Mouse (Mus musculus): Measurements from ENCODE around the gene Icos. TPM values are rescaled to one million over a fixed set of nuclear protein-coding genes. Genes with fewer than 3 reads are reported as not detected.

Icos gene
- polyA plus RNA-seq, 1 experiment from 2014 or later = 0.38 TPM

- no peak for DNase-seq (ENCODE audit: low spot score)
- no peaks in the 10 kb centered on the region for H3K4me1 ChIP-seq (ENCODE audit: control insufficient read depth, insufficient read depth, low read length)
- no peak for ATAC-seq (ENCODE audit: insufficient read depth, low FRiP score, low TSS enrichment)
- H3K36me3 ChIP-seq (ENCODE audit: control insufficient read depth, insufficient read depth, low read length) = no peaks in the 10 kb centered on the region
- H3K9ac ChIP-seq (ENCODE audit: low read length) = no peak overlapping the region
- no peak overlapping the region for H3K4me3 ChIP-seq (ENCODE audit: low read depth, low read length)
- no peaks in the 10 kb centered on the region for H3K9me3 ChIP-seq (ENCODE audit: control insufficient read depth, low read length)
- H3K27me3 ChIP-seq (ENCODE audit: control insufficient read depth, insufficient read depth, low read length) = no peaks in the 10 kb centered on the region
- WGBS = 94% methylated on average over 5 of the region's 5 CpGs
- H3K4me2 ChIP-seq (ENCODE audit: low read depth) = no peak overlapping the region
- no peak overlapping the region for H3K27ac ChIP-seq (ENCODE audit: low read depth, low read length)
Observed at GRCm38 (mm10) chr1:60941056-60942048, 36.4 kb upstream of the Icos start.

GRCm38 (mm10) chr1:60942921-60943320 is 34.8 kb upstream of the Icos start:
- Histone ChIP-seq H3K27ac (ENCODE audit: low read depth, low read length) (no peak overlapping the region), H3K9ac (ENCODE audit: low read length) (no peak overlapping the region), H3K36me3 (ENCODE audit: control insufficient read depth, insufficient read depth, low read length) (no peaks in the 10 kb centered on the region), H3K9me3 (ENCODE audit: control insufficient read depth, low read length) (no peaks in the 10 kb centered on the region), H3K4me2 (ENCODE audit: low read depth) (no peak overlapping the region), H3K27me3 (ENCODE audit: control insufficient read depth, insufficient read depth, low read length) (no peaks in the 10 kb centered on the region), H3K4me3 (ENCODE audit: low read depth, low read length) (no peak overlapping the region), H3K4me1 (ENCODE audit: control insufficient read depth, insufficient read depth, low read length) (no peaks in the 10 kb centered on the region)
- DNase-seq (ENCODE audit: low spot score) (no peak), ATAC-seq (ENCODE audit: insufficient read depth, low FRiP score, low TSS enrichment) (no peak)
- WGBS = 88% methylated on average over 2 of the region's 2 CpGs

- Histone ChIP-seq H3K4me2 (ENCODE audit: low read depth) (no peak overlapping the region), H3K4me1 (ENCODE audit: control insufficient read depth, insufficient read depth, low read length) (no peaks in the 10 kb centered on the region), H3K9ac (ENCODE audit: low read length) (no peak overlapping the region), H3K4me3 (ENCODE audit: low read depth, low read length) (no peak overlapping the region), H3K27me3 (ENCODE audit: control insufficient read depth, insufficient read depth, low read length) (no peaks in the 10 kb centered on the region), H3K27ac (ENCODE audit: low read depth, low read length) (no peak overlapping the region), H3K36me3 (ENCODE audit: control insufficient read depth, insufficient read depth, low read length) (no peaks in the 10 kb centered on the region), H3K9me3 (ENCODE audit: control insufficient read depth, low read length) (no peaks in the 10 kb centered on the region)
- 86% methylated on average over 8 of the region's 8 CpGs for WGBS
- DNase-seq (ENCODE audit: low spot score) (no peak), ATAC-seq (ENCODE audit: insufficient read depth, low FRiP score, low TSS enrichment) (no peak)
Observed at GRCm38 (mm10) chr1:60945633-60946401, 31.9 kb upstream of the Icos start.

GRCm38 (mm10) chr1:60948112-60948511 is 29.6 kb upstream of the Icos start:
- Histone ChIP-seq H3K9ac (ENCODE audit: low read length) (no peak overlapping the region), H3K9me3 (ENCODE audit: control insufficient read depth, low read length) (no peaks in the 10 kb centered on the region), H3K27me3 (ENCODE audit: control insufficient read depth, insufficient read depth, low read length) (no peaks in the 10 kb centered on the region), H3K4me1 (ENCODE audit: control insufficient read depth, insufficient read depth, low read length) (no peaks in the 10 kb centered on the region), H3K36me3 (ENCODE audit: control insufficient read depth, insufficient read depth, low read length) (no peaks in the 10 kb centered on the region), H3K4me2 (ENCODE audit: low read depth) (no peak overlapping the region), H3K27ac (ENCODE audit: low read depth, low read length) (no peak overlapping the region), H3K4me3 (ENCODE audit: low read depth, low read length) (no peak overlapping the region)
- no peak for ATAC-seq (ENCODE audit: insufficient read depth, low FRiP score, low TSS enrichment)
- 89% methylated on average over 6 of the region's 6 CpGs for WGBS
- no peak for DNase-seq (ENCODE audit: low spot score)

- H3K27ac ChIP-seq (ENCODE audit: low read depth, low read length) = no peak overlapping the region
- H3K9me3 ChIP-seq (ENCODE audit: control insufficient read depth, low read length) = no peaks in the 10 kb centered on the region
- H3K9ac ChIP-seq (ENCODE audit: low read length) = no peak overlapping the region
- H3K4me1 ChIP-seq (ENCODE audit: control insufficient read depth, insufficient read depth, low read length) = no peaks in the 10 kb centered on the region
- H3K4me2 ChIP-seq (ENCODE audit: low read depth) = no peak overlapping the region
- DNase-seq (ENCODE audit: low spot score) = no peak
- H3K36me3 ChIP-seq (ENCODE audit: control insufficient read depth, insufficient read depth, low read length) = no peaks in the 10 kb centered on the region
- no peak for ATAC-seq (ENCODE audit: insufficient read depth, low FRiP score, low TSS enrichment)
- H3K4me3 ChIP-seq (ENCODE audit: low read depth, low read length) = no peak overlapping the region
- WGBS = 83% methylated on average over 7 of the region's 7 CpGs
- no peaks in the 10 kb centered on the region for H3K27me3 ChIP-seq (ENCODE audit: control insufficient read depth, insufficient read depth, low read length)
Observed at GRCm38 (mm10) chr1:60952958-60953357, 24.8 kb upstream of the Icos start.

- DNase-seq (ENCODE audit: low spot score) = no peak
- Histone ChIP-seq H3K4me2 (ENCODE audit: low read depth) (no peak overlapping the region), H3K27ac (ENCODE audit: low read depth, low read length) (no peak overlapping the region), H3K9me3 (ENCODE audit: control insufficient read depth, low read length) (no peaks in the 10 kb centered on the region), H3K27me3 (ENCODE audit: control insufficient read depth, insufficient read depth, low read length) (no peaks in the 10 kb centered on the region), H3K9ac (ENCODE audit: low read length) (no peak overlapping the region), H3K4me3 (ENCODE audit: low read depth, low read length) (no peak overlapping the region), H3K36me3 (ENCODE audit: control insufficient read depth, insufficient read depth, low read length) (no peaks in the 10 kb centered on the region), H3K4me1 (ENCODE audit: control insufficient read depth, insufficient read depth, low read length) (no peaks in the 10 kb centered on the region)
- WGBS = 93% methylated on average over 7 of the region's 7 CpGs
- no peak for ATAC-seq (ENCODE audit: insufficient read depth, low FRiP score, low TSS enrichment)
Observed at GRCm38 (mm10) chr1:60953686-60954085, 24.0 kb upstream of the Icos start.

GRCm38 (mm10) chr1:60954759-60955158 is 23.0 kb upstream of the Icos start:
- H3K36me3 ChIP-seq (ENCODE audit: control insufficient read depth, insufficient read depth, low read length) = no peaks in the 10 kb centered on the region
- H3K9ac ChIP-seq (ENCODE audit: low read length) = no peak overlapping the region
- no peaks in the 10 kb centered on the region for H3K4me1 ChIP-seq (ENCODE audit: control insufficient read depth, insufficient read depth, low read length)
- no peak overlapping the region for H3K4me3 ChIP-seq (ENCODE audit: low read depth, low read length)
- ATAC-seq (ENCODE audit: insufficient read depth, low FRiP score, low TSS enrichment) = no peak
- no peaks in the 10 kb centered on the region for H3K27me3 ChIP-seq (ENCODE audit: control insufficient read depth, insufficient read depth, low read length)
- no peaks in the 10 kb centered on the region for H3K9me3 ChIP-seq (ENCODE audit: control insufficient read depth, low read length)
- no peak overlapping the region for H3K4me2 ChIP-seq (ENCODE audit: low read depth)
- no peak overlapping the region for H3K27ac ChIP-seq (ENCODE audit: low read depth, low read length)
- DNase-seq (ENCODE audit: low spot score) = no peak
- 73% methylated on average over 2 of the region's 2 CpGs for WGBS

DNA sequence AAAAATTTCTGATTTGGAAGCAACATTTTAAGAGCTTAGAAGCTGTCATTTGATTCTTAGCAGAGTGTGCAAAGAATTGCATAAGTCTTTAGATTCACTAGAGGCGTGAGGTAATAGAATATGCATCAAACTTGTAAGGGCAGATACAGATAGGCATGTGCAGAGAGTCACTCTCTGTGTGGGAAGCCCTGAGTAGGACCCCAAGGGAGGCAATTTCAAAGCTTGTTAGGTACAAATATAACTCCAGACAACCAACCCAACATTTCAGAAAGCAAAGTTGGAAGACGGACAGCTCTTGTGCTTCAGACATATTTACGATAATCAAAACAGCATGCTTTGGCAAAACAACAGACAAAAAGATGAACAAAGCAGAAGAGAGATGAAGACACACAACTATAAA is 22.5 kb upstream of the Icos start:
- 92% methylated on average over 3 of the region's 3 CpGs for WGBS
- no peaks in the 10 kb centered on the region for H3K36me3 ChIP-seq (ENCODE audit: control insufficient read depth, insufficient read depth, low read length)
- no peak overlapping the region for H3K9ac ChIP-seq (ENCODE audit: low read length)
- H3K4me3 ChIP-seq (ENCODE audit: low read depth, low read length) = no peak overlapping the region
- H3K4me1 ChIP-seq (ENCODE audit: control insufficient read depth, insufficient read depth, low read length) = no peaks in the 10 kb centered on the region
- H3K4me2 ChIP-seq (ENCODE audit: low read depth) = no peak overlapping the region
- no peaks in the 10 kb centered on the region for H3K9me3 ChIP-seq (ENCODE audit: control insufficient read depth, low read length)
- DNase-seq (ENCODE audit: low spot score) (no peak), ATAC-seq (ENCODE audit: insufficient read depth, low FRiP score, low TSS enrichment) (no peak)
- H3K27me3 ChIP-seq (ENCODE audit: control insufficient read depth, insufficient read depth, low read length) = no peaks in the 10 kb centered on the region
- H3K27ac ChIP-seq (ENCODE audit: low read depth, low read length) = no peak overlapping the region

All from neural tube, embryonic 11.5 days (tissue).